Mouse (Mus musculus): ENCODE results near the gene Slc12a9. TPM values are rescaled to one million over a fixed set of nuclear protein-coding genes. Genes with fewer than 3 reads are reported as not detected.

Slc12a9 gene
- polyA plus RNA-seq, 1 experiment: 25.8 TPM

- TF ChIP-seq POLR2A (IDR thresholded peaks at IDR 0.05; ENCODE audit: low read depth, low read length) (no peak), CTCF (IDR thresholded peaks at IDR 0.05; ENCODE audit: extremely low read depth, insufficient read depth, insufficient read length, insufficient replicate concordance) (no peak)
- no peaks in the 10 kb centered on the region for H3K4me1 ChIP-seq (ENCODE audit: control insufficient read depth, insufficient read depth, insufficient read length)
- 79% methylated on average over 4 of the region's 4 CpGs for WGBS
- DNase-seq (ENCODE audit: low read depth in 1 of 2, low spot score in 2 of 2): no peak
- no peak overlapping the region for H3K4me3 ChIP-seq (ENCODE audit: extremely low read depth, insufficient read depth, insufficient read length)
- no peaks in the 10 kb centered on the region for H3K27me3 ChIP-seq (ENCODE audit: control insufficient read depth, insufficient read depth, low read length)
- H3K36me3 ChIP-seq (ENCODE audit: control insufficient read depth, insufficient read depth, low read length): no peaks in the 10 kb centered on the region
- no peak overlapping the region for H3K27ac ChIP-seq (ENCODE audit: insufficient read depth, low read length)
Observed at GRCm38 (mm10) chr5:137374521-137375080, 41.2 kb upstream of the Slc12a9 start.

- Histone ChIP-seq H3K4me3 (ENCODE audit: extremely low read depth, insufficient read depth, insufficient read length) (no peak overlapping the region), H3K4me1 (ENCODE audit: control insufficient read depth, insufficient read depth, insufficient read length) (no peaks in the 10 kb centered on the region), H3K36me3 (ENCODE audit: control insufficient read depth, insufficient read depth, low read length) (no peaks in the 10 kb centered on the region), H3K27me3 (ENCODE audit: control insufficient read depth, insufficient read depth, low read length) (no peaks in the 10 kb centered on the region), H3K27ac (ENCODE audit: insufficient read depth, low read length) (no peak overlapping the region)
- DNase-seq (ENCODE audit: low read depth in 1 of 2, low spot score in 2 of 2): no peak
- TF ChIP-seq CTCF (IDR thresholded peaks at IDR 0.05; ENCODE audit: extremely low read depth, insufficient read depth, insufficient read length, insufficient replicate concordance) (no peak), POLR2A (IDR thresholded peaks at IDR 0.05; ENCODE audit: low read depth, low read length) (no peak)
- WGBS: 80% methylated on average over 12 of the region's 12 CpGs
Observed at GRCm38 (mm10) chr5:137373371-137373950, 40.1 kb upstream of the Slc12a9 start.

- Histone ChIP-seq H3K27ac (ENCODE audit: insufficient read depth, low read length) (no peak overlapping the region), H3K27me3 (ENCODE audit: control insufficient read depth, insufficient read depth, low read length) (no peaks in the 10 kb centered on the region), H3K36me3 (ENCODE audit: control insufficient read depth, insufficient read depth, low read length) (no peaks in the 10 kb centered on the region), H3K4me1 (ENCODE audit: control insufficient read depth, insufficient read depth, insufficient read length) (no peaks in the 10 kb centered on the region), H3K4me3 (ENCODE audit: extremely low read depth, insufficient read depth, insufficient read length) (no peak overlapping the region)
- no peak for DNase-seq (ENCODE audit: low read depth in 1 of 2, low spot score in 2 of 2)
- WGBS: 97% methylated on average over 10 of the region's 11 CpGs
- TF ChIP-seq CTCF (IDR thresholded peaks at IDR 0.05; ENCODE audit: extremely low read depth, insufficient read depth, insufficient read length, insufficient replicate concordance) (no peak), POLR2A (IDR thresholded peaks at IDR 0.05; ENCODE audit: low read depth, low read length) (no peak)
Observed at GRCm38 (mm10) chr5:137369665-137370064, 36.3 kb upstream of the Slc12a9 start.

- WGBS: 54% methylated on average over 7 of the region's 7 CpGs
- H3K27ac ChIP-seq (ENCODE audit: insufficient read depth, low read length): no peak overlapping the region
- no peaks in the 10 kb centered on the region for H3K27me3 ChIP-seq (ENCODE audit: control insufficient read depth, insufficient read depth, low read length)
- no peak overlapping the region for H3K4me3 ChIP-seq (ENCODE audit: extremely low read depth, insufficient read depth, insufficient read length)
- DNase-seq (ENCODE audit: low read depth in 1 of 2, low spot score in 2 of 2): no peak
- H3K4me1 ChIP-seq (ENCODE audit: control insufficient read depth, insufficient read depth, insufficient read length): no peaks in the 10 kb centered on the region
- no peaks in the 10 kb centered on the region for H3K36me3 ChIP-seq (ENCODE audit: control insufficient read depth, insufficient read depth, low read length)
- TF ChIP-seq POLR2A (IDR thresholded peaks at IDR 0.05; ENCODE audit: low read depth, low read length): no peak
- TF ChIP-seq CTCF (IDR thresholded peaks at IDR 0.05; ENCODE audit: extremely low read depth, insufficient read depth, insufficient read length, insufficient replicate concordance): no peak
Observed at GRCm38 (mm10) chr5:137358382-137358781, 25.0 kb upstream of the Slc12a9 start.

GRCm38 (mm10) chr5:137354091-137354490, 20.7 kb upstream of the Slc12a9 start:
- 81% methylated on average over 17 of the region's 17 CpGs for WGBS
- no peak overlapping the region for H3K27ac ChIP-seq (ENCODE audit: insufficient read depth, low read length)
- H3K4me1 ChIP-seq (ENCODE audit: control insufficient read depth, insufficient read depth, insufficient read length): no peaks in the 10 kb centered on the region; the same call in 1 of the 2 replicates
- DNase-seq (ENCODE audit: low read depth in 1 of 2, low spot score in 2 of 2): no peak
- no peak overlapping the region for H3K4me3 ChIP-seq (ENCODE audit: extremely low read depth, insufficient read depth, insufficient read length)
- peaks cover 9% of the 10 kb centered on the region for H3K27me3 ChIP-seq (ENCODE audit: control insufficient read depth, insufficient read depth, low read length)
- TF ChIP-seq POLR2A (IDR thresholded peaks at IDR 0.05; ENCODE audit: low read depth, low read length) (no peak), CTCF (IDR thresholded peaks at IDR 0.05; ENCODE audit: extremely low read depth, insufficient read depth, insufficient read length, insufficient replicate concordance) (no peak)
- H3K36me3 ChIP-seq (ENCODE audit: control insufficient read depth, insufficient read depth, low read length): no peaks in the 10 kb centered on the region

- DNase-seq (ENCODE audit: low read depth in 1 of 2, low spot score in 2 of 2): no peak
- Histone ChIP-seq H3K27ac (ENCODE audit: insufficient read depth, low read length) (0 out of 2 replicates have a peak overlapping the region, but pooled peaks have one; percentile 20), H3K4me3 (ENCODE audit: extremely low read depth, insufficient read depth, insufficient read length) (peak overlapping the region; percentile 27; the same call in 1 of the 2 replicates), H3K4me1 (ENCODE audit: control insufficient read depth, insufficient read depth, insufficient read length) (no peaks in the 10 kb centered on the region; the same call in 1 of the 2 replicates), H3K27me3 (ENCODE audit: control insufficient read depth, insufficient read depth, low read length) (peaks cover 9% of the 10 kb centered on the region), H3K36me3 (ENCODE audit: control insufficient read depth, insufficient read depth, low read length) (no peaks in the 10 kb centered on the region)
- TF ChIP-seq POLR2A (IDR thresholded peaks at IDR 0.05; ENCODE audit: low read depth, low read length) (no peak), CTCF (IDR thresholded peaks at IDR 0.05; ENCODE audit: extremely low read depth, insufficient read depth, insufficient read length, insufficient replicate concordance) (no peak)
- 77% methylated on average over 16 of the region's 16 CpGs for WGBS
Observed at GRCm38 (mm10) chr5:137352011-137352975, 18.9 kb upstream of the Slc12a9 start.

All from spleen, adult 2 months (tissue).